Mouse (Mus musculus) brain, embryonic 14.5 days (tissue): ENCODE measurements around the gene Hoxd3.

Source experiments
- CTCF ChIP-seq: fragments of 200-500 bp; IDR thresholded peaks from 2 replicates; pipeline ENCODE4 v1.5.1; 2012; ENCODE audit warnings: inconsistent platforms, mild to moderate bottlenecking, moderate library complexity, borderline replicate concordance; ENCODE audit not compliant: insufficient read depth, insufficient read length; ENCODE audit errors: extremely low read depth
- POLR2A ChIP-seq: fragments of 200-500 bp; IDR thresholded peaks from 2 replicates; pipeline ENCODE4 v1.6.1; 2012; ENCODE audit warnings: mild to moderate bottlenecking, inconsistent platforms, borderline replicate concordance; ENCODE audit not compliant: poor library complexity, insufficient read depth, insufficient read length, severe bottlenecking; ENCODE audit errors: extremely low read depth

DNA sequence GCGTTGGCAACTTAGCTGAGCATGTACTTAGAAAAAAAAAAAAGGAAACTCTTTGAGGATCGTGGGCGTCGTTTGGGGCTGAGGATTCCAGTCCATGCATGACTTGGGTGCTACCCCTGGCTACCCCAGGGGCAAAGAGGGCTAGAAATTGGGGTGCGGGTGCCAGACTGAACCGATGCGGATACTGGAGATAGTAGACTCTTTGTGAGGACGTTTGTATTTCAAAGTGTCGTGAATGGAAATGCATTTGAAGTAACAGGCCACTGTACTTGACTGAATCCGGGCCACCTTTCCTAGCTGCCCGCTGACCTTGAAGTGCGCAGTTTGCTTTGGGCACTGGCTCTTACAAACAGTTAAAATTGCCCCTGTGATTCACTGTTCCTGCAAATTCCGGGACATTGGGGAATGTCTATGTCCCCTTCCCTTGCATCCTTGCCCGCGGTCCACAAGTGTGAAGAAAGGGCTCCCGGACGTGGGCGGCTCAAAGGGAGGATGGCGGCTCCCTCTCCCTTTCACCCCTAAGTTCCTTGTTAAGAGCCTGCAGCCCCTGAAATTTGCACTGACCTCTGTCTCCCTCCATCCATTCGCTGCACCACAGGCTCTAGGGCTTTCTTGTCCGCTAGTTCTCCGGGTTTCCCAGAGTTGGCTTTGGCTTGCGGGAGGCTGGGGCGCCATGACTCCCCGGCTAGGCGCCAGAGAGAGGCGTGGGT is 24.6 kb upstream of the Hoxd3 start:
- TF ChIP-seq CTCF (no peak), POLR2A (no peak)
